Mouse (Mus musculus) ES-E14 (cell line): ENCODE data around the gene Bmp2k.

Experiments used
- CHD2 ChIP-seq: IDR thresholded peaks from 2 replicates; pipeline ENCODE4 v1.6.1; 2014; ENCODE audit warnings: mild to moderate bottlenecking, low read depth, low read length, inconsistent platforms
- HCFC1 ChIP-seq: IDR thresholded peaks from 2 replicates; pipeline ENCODE4 v1.6.1; 2012; ENCODE audit warnings: low read length, inconsistent platforms, borderline replicate concordance; ENCODE audit not compliant: insufficient read depth
- MAFK ChIP-seq: IDR thresholded peaks from 2 replicates; pipeline ENCODE4 v1.6.1; 2014; ENCODE audit warnings: mild to moderate bottlenecking, low read depth, low read length, inconsistent platforms; ENCODE audit not compliant: insufficient read depth
- ZNF384 ChIP-seq: IDR thresholded peaks from 2 replicates; pipeline ENCODE4 v1.6.1; 2012; ENCODE audit warnings: low read depth, low read length, inconsistent platforms

- TF ChIP-seq MAFK (no peak), CHD2 (no peak), ZNF384 (no peak), HCFC1 (no peak)
Measured at GRCm38 (mm10) chr5:97022305-97023278, 25.1 kb downstream of the Bmp2k start.
